Mouse (Mus musculus) small intestine, adult 2 months (tissue): ENCODE measurements around the gene Gmfg. TPM values are rescaled to one million over a fixed set of nuclear protein-coding genes. Genes with fewer than 3 reads are reported as not detected.

ENCODE experiments used
- H3K27ac ChIP-seq: fragments of 200-500 bp; 2 replicates; pipeline ENCODE4 v1.5.1; 2012; ENCODE audit warnings: low read depth, low read length, control low read depth, inconsistent platforms; ENCODE audit not compliant: insufficient read depth
- H3K27me3 ChIP-seq: fragments of 200-500 bp; 2 replicates; pipeline ENCODE4 v1.6.1; 2012; ENCODE audit warnings: mild to moderate bottlenecking, moderate library complexity, low read length, inconsistent platforms; ENCODE audit not compliant: control insufficient read depth, insufficient read depth
- H3K36me3 ChIP-seq: fragments of 200-500 bp; 2 replicates; pipeline ENCODE4 v1.6.1; 2012; ENCODE audit warnings: mild to moderate bottlenecking, low read length, control low read depth, inconsistent platforms; ENCODE audit not compliant: control insufficient read depth, insufficient read depth
- H3K4me1 ChIP-seq: fragments of 200-500 bp; 2 replicates; pipeline ENCODE4 v1.6.1; 2012; ENCODE audit warnings: low read length, inconsistent platforms, mixed read lengths; ENCODE audit not compliant: control insufficient read depth, insufficient read depth, insufficient read length
- H3K4me3 ChIP-seq: fragments of 200-500 bp; 2 replicates; pipeline ENCODE4 v1.5.1; 2012; ENCODE audit warnings: low read depth, mild to moderate bottlenecking, control low read depth, inconsistent platforms, low read length, moderate library complexity
- CTCF ChIP-seq: fragments of 200-500 bp; IDR thresholded peaks from 2 replicates; pipeline ENCODE4 v1.5.1; 2012; ENCODE audit warnings: low read depth, mild to moderate bottlenecking, control low read depth, inconsistent platforms, low read length, moderate library complexity, mixed read lengths; ENCODE audit not compliant: insufficient replicate concordance, insufficient read length; ENCODE audit errors: extremely low read depth
- POLR2A ChIP-seq: fragments of 200-500 bp; IDR thresholded peaks from 2 replicates; pipeline ENCODE4 v1.6.1; 2012; ENCODE audit warnings: low read depth, mild to moderate bottlenecking, control low read depth, inconsistent platforms, low read length, moderate library complexity
- WGBS: fragments of 180-500 bp; shearing (Covaris S2); methylation state at CpG from one replicate; pipeline ENCODE4 v1.1.7; 2018; 5-methylcytosine and 5-hydroxymethylcytosine counted together
- polyA plus RNA-seq: library from polyadenylated mRNA; depleted of rRNA; stranded (reverse); fragments of >200 nt; gene quantifications from 2 replicates; pipeline ENCODE4 v1.2.3, GENCODE M21; 2012

The Gmfg gene
- polyA plus RNA-seq, 1 experiment = 7.0 TPM

DNA sequence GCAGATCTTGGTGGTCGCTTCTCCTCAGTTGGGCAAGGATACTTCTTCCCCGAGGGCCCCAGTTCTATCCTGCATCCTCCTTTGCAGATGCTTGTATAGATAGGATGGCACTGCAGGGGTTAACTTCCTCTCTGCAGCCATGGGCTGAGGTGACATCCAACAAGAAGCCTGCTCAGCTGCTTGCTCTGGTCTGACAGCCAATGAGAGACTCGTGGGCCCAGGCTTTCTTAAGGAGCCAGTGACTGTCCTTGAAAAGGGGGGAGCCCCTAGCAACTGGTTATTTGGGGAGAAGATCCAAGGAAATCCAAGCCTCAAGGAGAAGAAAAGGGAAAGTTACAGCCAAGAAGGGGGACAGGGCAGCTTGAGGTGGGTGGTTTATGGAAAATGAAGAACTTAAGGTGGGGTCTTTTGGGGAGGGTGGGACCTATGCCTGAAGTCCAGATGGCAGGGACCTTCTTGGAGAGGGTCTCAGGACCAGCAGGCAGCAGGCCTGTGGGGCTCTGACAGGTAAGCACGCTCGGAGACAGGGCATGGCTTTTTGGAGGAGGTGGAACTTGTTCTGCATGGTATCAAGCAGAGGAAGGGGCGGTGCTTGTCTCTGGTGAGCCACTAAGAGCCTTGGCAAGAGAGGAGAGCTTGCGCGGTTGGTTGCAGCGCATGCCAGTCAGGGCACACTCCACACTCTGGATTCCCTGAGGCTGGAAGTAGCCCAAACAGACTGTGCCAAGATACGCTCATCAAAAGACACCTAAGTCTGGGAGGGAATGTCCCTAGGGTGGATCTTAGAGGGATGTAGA, 27.4 kb downstream of the Gmfg start:
- Histone ChIP-seq H3K36me3 (no peaks in the 10 kb centered on the region), H3K27me3 (peaks cover 13% of the 10 kb centered on the region), H3K4me3 (no peak overlapping the region), H3K4me1 (peaks cover 14% of the 10 kb centered on the region), H3K27ac (no peak overlapping the region)
- TF ChIP-seq POLR2A (no peak), CTCF (no peak)
- WGBS = 61% methylated on average over 10 of the region's 10 CpGs

DNA sequence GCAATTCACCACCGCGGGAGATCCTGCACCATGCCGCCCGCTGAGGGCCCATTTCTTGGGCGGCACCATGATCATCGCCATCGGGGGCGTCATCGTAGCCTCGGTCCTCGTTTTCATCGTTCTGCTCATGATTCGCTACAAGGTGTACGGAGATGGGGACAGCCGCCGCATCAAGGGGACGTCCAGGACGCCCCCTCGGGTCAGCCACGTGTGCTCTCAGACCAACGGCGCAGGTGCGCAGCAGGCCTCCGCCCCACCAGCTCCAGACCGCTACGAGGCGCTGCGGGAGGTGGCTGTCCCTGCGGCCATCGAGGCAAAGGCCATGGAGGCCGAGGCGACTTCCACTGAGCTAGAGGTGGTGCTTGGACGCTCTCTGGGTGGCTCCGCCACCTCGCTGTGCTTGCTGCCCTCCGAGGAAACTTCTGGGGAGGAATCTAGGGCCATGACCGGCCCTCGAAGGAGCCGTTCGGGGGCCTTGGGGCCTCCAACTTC, 29.5 kb downstream of the Gmfg start:
- Histone ChIP-seq H3K27ac (no peak overlapping the region), H3K36me3 (no peaks in the 10 kb centered on the region), H3K4me1 (peaks cover 14% of the 10 kb centered on the region), H3K4me3 (peak overlapping the region; percentile 53), H3K27me3 (peaks cover 13% of the 10 kb centered on the region)
- WGBS = 45% methylated on average over 40 of the region's 40 CpGs
- TF ChIP-seq POLR2A (no peak), CTCF (no peak)

- H3K4me3 ChIP-seq = peak overlapping the region; percentile 53
- no peak overlapping the region for H3K27ac ChIP-seq
- peaks cover 13% of the 10 kb centered on the region for H3K27me3 ChIP-seq
- no peaks in the 10 kb centered on the region for H3K36me3 ChIP-seq
- no peak for TF ChIP-seq POLR2A
- TF ChIP-seq CTCF = no peak
- WGBS = 5% methylated on average over 54 of the region's 63 CpGs
- peaks cover 14% of the 10 kb centered on the region for H3K4me1 ChIP-seq
Measured at GRCm38 (mm10) chr7:28467213-28467751, 30.0 kb downstream of the Gmfg start.

DNA sequence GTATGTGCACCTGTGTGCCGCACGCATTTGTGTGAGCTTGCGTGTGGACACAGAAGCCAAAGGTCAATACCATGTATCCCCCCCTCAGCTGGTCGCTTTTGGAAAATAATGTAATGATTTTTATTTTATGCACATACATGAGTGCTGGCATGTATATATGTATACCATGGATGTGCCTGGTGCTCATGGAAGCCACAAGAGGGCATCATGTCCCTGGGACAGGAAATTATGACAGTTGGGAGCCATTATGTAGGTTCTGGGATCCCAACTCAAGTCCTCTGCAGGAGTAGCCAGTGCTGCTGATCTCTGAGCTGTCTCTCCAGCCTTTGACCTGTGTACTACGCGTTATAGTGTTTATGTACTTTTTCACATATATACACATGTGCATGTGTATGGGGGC, 38.9 kb downstream of the Gmfg start:
- Histone ChIP-seq H3K27me3 (0 out of 2 replicates have a peak, but pooled peaks cover 4% of the 10 kb centered on the region), H3K36me3 (no peaks in the 10 kb centered on the region), H3K27ac (no peak overlapping the region), H3K4me3 (no peak overlapping the region), H3K4me1 (peaks cover 11% of the 10 kb centered on the region)
- TF ChIP-seq CTCF (peak; percentile 9; the same call in 1 of the 2 replicates), POLR2A (no peak)
- 88% methylated on average over 6 of the region's 6 CpGs for WGBS

DNA sequence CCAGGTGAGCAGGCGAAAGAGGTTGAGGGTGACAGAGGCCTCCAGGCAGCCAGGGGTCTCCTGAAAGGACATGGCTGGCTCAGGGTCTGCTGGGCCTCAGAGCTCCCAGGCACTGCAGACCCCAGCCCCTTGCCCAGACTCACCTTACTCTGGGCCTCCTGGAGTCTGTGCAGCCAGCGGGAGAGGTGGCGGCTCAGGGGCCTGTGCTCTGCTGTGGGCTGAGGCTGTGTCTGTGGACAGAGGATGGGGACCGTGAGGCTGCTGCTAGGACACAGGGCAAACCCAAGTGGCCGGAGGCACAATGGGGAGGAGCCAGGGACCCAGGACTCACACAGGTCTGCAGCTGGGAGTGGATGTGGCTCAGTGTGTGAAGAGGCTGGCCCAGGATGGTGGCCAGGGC, 40.1 kb downstream of the Gmfg start:
- TF ChIP-seq CTCF (no peak), POLR2A (no peak)
- no peak overlapping the region for H3K27ac ChIP-seq
- no peaks in the 10 kb centered on the region for H3K36me3 ChIP-seq
- WGBS = 82% methylated on average over 5 of the region's 5 CpGs
- H3K27me3 ChIP-seq = 0 out of 2 replicates have a peak, but pooled peaks cover 4% of the 10 kb centered on the region
- H3K4me3 ChIP-seq = no peak overlapping the region
- H3K4me1 ChIP-seq = peaks cover 11% of the 10 kb centered on the region

DNA sequence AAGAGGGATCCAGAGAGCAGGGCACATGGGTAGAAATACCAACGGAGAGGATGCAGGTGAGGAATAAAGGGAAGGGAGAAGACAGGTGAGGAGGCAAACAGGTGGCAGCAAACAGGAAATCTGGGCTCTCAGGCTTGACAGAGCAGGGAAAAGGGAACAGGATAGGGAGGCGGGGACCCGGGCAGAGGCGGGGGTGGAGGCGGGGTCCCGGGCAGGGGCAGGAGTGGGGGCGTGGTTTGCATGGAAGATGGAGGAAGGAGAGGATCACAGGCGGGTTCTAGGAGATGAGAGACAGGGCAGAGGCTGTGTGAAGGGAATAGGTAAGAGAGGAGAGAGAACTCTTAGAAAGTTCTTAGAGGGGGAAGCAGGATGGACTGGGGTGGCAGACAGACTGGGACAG, 41.6 kb downstream of the Gmfg start:
- 0 out of 2 replicates have a peak, but pooled peaks cover 4% of the 10 kb centered on the region for H3K27me3 ChIP-seq
- no peak overlapping the region for H3K27ac ChIP-seq
- H3K4me3 ChIP-seq = no peak overlapping the region
- WGBS = 3% methylated on average over 8 of the region's 8 CpGs
- no peaks in the 10 kb centered on the region for H3K36me3 ChIP-seq
- peaks cover 11% of the 10 kb centered on the region for H3K4me1 ChIP-seq
- TF ChIP-seq POLR2A (no peak), CTCF (no peak)

DNA sequence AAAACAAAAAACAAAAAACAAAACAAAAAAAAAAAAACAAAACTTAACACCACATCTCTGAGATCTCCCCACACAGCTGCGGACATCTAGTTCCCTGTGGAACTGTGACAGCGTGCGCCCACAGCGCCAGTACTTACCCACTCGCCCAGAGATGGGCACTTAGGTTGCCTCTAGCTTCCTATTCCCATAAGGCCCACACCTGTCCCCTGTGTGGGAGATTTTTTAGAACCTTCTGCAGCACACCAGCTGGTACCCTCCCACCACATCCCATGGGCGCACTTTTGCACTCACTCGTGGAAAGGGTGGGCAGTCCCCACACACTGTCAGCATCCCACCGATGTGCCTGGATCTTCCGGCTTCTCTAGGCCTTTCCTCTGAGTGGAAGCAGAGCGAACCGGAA, 45.6 kb downstream of the Gmfg start:
- 80% methylated on average over 11 of the region's 11 CpGs for WGBS
- peaks cover 4% of the 10 kb centered on the region; the same call in 1 of the 2 replicates for H3K27me3 ChIP-seq
- no peak overlapping the region for H3K4me3 ChIP-seq
- H3K36me3 ChIP-seq = no peaks in the 10 kb centered on the region
- no peak overlapping the region for H3K27ac ChIP-seq
- TF ChIP-seq POLR2A = no peak
- no peak for TF ChIP-seq CTCF
- peaks cover 3% of the 10 kb centered on the region; the same call in 1 of the 2 replicates for H3K4me1 ChIP-seq
